Mouse (Mus musculus) testis, adult 2 months (tissue): Measurements from ENCODE around the gene Calm3.

Source experiments
- CTCF ChIP-seq: fragments of 200-500 bp; IDR thresholded peaks from 2 replicates; pipeline ENCODE4 v1.5.1; 2012; ENCODE audit warnings: low read depth, mild to moderate bottlenecking, inconsistent platforms, low read length, moderate library complexity; ENCODE audit not compliant: control insufficient read depth, insufficient read depth, insufficient replicate concordance
- POLR2A ChIP-seq: fragments of 200-500 bp; IDR thresholded peaks from 2 replicates; pipeline ENCODE4 v1.6.1; 2012; ENCODE audit warnings: low read depth, mild to moderate bottlenecking, inconsistent platforms, low read length, moderate library complexity; ENCODE audit not compliant: control insufficient read depth

DNA sequence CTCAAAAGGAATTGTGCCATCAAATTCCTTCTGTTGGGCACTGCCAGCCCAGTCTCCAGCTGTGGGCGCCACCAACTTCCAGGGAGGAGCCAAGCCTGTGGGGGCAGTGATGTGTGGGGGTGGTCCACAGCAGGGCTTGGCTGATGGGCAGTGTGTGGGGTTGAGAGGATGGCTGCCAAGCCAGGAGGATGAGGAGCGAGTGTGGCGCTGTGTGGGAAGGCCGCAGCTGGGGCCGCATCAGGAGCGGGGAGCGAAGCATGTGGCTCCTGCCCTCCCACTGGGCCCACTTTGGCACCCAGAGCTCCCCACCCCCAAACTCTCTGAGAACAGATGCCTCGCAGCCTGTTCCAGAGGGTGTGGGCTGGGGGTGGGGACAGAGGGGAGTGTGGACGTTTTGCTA lies 5.9 kb downstream of the Calm3 start:
- TF ChIP-seq POLR2A: no peak
- no peak for TF ChIP-seq CTCF
